Mouse (Mus musculus) stomach, postnatal 0 days (tissue): ENCODE results near the gene Clcn5.

ENCODE experiments used
- CTCF ChIP-seq: IDR thresholded peaks from 2 replicates; pipeline ENCODE4 v1.5.1; 2016; ENCODE audit warnings: antibody characterized with exemption, low read depth, mild to moderate bottlenecking, moderate library complexity
- EP300 ChIP-seq: optimal IDR thresholded peaks from 2 replicates; pipeline ENCODE3; 2016; ENCODE audit warnings: antibody characterized with exemption

DNA sequence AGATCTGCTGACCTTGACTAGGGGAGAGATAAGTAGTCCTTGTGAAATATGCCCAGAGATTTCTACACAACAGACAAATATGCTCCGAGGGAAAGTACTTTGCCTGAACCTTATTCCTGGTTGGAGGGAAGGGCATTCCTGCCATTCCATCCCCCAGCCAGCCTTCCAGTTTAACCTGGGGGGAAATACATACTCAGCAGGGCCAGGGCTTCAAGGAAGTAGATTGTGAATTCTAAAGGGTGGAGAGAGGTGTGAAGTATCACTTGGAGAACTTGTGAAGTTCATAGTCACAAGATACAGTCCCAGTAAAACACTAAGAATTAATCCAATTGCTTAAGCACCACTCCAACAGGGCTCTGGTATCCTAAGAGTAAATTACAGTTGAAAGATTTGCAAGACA lies 121.3 kb downstream of the Clcn5 start:
- TF ChIP-seq CTCF: no peak
- TF ChIP-seq EP300: no peak
